Mouse (Mus musculus): Measurements from ENCODE around the gene Car5a. TPM values are rescaled to one million over a fixed set of nuclear protein-coding genes. Genes with fewer than 3 reads are reported as not detected.

Gene Car5a
- total RNA-seq, 2 experiments from 2014 or later = not detected

- ATAC-seq (replicated peaks; ENCODE audit: low FRiP score, poor library complexity, severe bottlenecking) = no peak
These were observed 54.6 kb downstream of the Car5a start for GRCm38 (mm10) chr8:121889810-121890785.

- ATAC-seq (replicated peaks; ENCODE audit: low FRiP score, poor library complexity, severe bottlenecking) = no peak
These were observed 55.4 kb downstream of the Car5a start for GRCm38 (mm10) chr8:121889317-121889716.

GRCm38 (mm10) chr8:121887547-121887946 lies 57.2 kb downstream of the Car5a start:
- no peak for ATAC-seq (replicated peaks; ENCODE audit: low FRiP score, poor library complexity, severe bottlenecking)

GRCm38 (mm10) chr8:121885433-121885832 lies 59.3 kb downstream of the Car5a start:
- no peak for ATAC-seq (replicated peaks; ENCODE audit: low FRiP score, poor library complexity, severe bottlenecking)

GRCm38 (mm10) chr8:121885001-121885400 lies 59.7 kb downstream of the Car5a start:
- ATAC-seq (replicated peaks; ENCODE audit: low FRiP score, poor library complexity, severe bottlenecking) = no peak

- ATAC-seq (replicated peaks; ENCODE audit: low FRiP score, poor library complexity, severe bottlenecking) = no peak
These were observed 60.5 kb downstream of the Car5a start for GRCm38 (mm10) chr8:121884181-121884580.

GRCm38 (mm10) chr8:121881921-121882320 lies 62.8 kb downstream of the Car5a start:
- no peak for ATAC-seq (replicated peaks; ENCODE audit: low FRiP score, poor library complexity, severe bottlenecking)

- no peak for ATAC-seq (replicated peaks; ENCODE audit: low FRiP score, poor library complexity, severe bottlenecking)
These were observed 63.9 kb downstream of the Car5a start for GRCm38 (mm10) chr8:121880818-121881217.

GRCm38 (mm10) chr8:121879712-121880111 lies 65.0 kb downstream of the Car5a start:
- ATAC-seq (replicated peaks; ENCODE audit: low FRiP score, poor library complexity, severe bottlenecking) = no peak

GRCm38 (mm10) chr8:121877828-121878480 lies 66.8 kb downstream of the Car5a start:
- no peak for ATAC-seq (replicated peaks; ENCODE audit: low FRiP score, poor library complexity, severe bottlenecking)

GRCm38 (mm10) chr8:121877212-121877611 lies 67.5 kb downstream of the Car5a start:
- no peak for ATAC-seq (replicated peaks; ENCODE audit: low FRiP score, poor library complexity, severe bottlenecking)

GRCm38 (mm10) chr8:121875517-121875916 lies 69.2 kb downstream of the Car5a start:
- no peak for ATAC-seq (replicated peaks; ENCODE audit: low FRiP score, poor library complexity, severe bottlenecking)

GRCm38 (mm10) chr8:121875045-121875444 lies 69.7 kb downstream of the Car5a start:
- no peak for ATAC-seq (replicated peaks; ENCODE audit: low FRiP score, poor library complexity, severe bottlenecking)

GRCm38 (mm10) chr8:121874031-121874430 lies 70.7 kb downstream of the Car5a start:
- peak; percentile 66 for ATAC-seq (replicated peaks; ENCODE audit: low FRiP score, poor library complexity, severe bottlenecking)

- peak; percentile 70 for ATAC-seq (replicated peaks; ENCODE audit: low FRiP score, poor library complexity, severe bottlenecking)
These were observed 72.8 kb downstream of the Car5a start for GRCm38 (mm10) chr8:121871833-121872440.

- no peak for ATAC-seq (replicated peaks; ENCODE audit: low FRiP score, poor library complexity, severe bottlenecking)
These were observed 74.5 kb downstream of the Car5a start for GRCm38 (mm10) chr8:121870190-121870589.

- ATAC-seq (replicated peaks; ENCODE audit: low FRiP score, poor library complexity, severe bottlenecking) = no peak
These were observed 75.8 kb downstream of the Car5a start for GRCm38 (mm10) chr8:121868896-121869295.

- ATAC-seq (replicated peaks; ENCODE audit: low FRiP score, poor library complexity, severe bottlenecking) = no peak
These were observed 76.5 kb downstream of the Car5a start for GRCm38 (mm10) chr8:121868196-121868595.
